Mouse (Mus musculus) T-helper 1 cell (primary cell): ENCODE data around the gene Ggct.

Experiments used
- in situ Hi-C: fragments of 300-600 bp; cut with MboI, MseI; formaldehyde crosslinking; loops from one replicate; pipeline ENCODE4 v1.15.1; 2025; ENCODE audit warnings: high pct_unique_total_duplicates

Gene Ggct

GRCm38 (mm10) chr6:54992734-54993260 lies at the start of gene Ggct:
TSS of gene Ggct (minus strand) at chr6:54992950.
- in situ Hi-C loops = loop anchor here (5.0 kb wide), 1 partner anchor 45 kb away; the partner anchor contains the start of gene Gars

GRCm38 (mm10) chr6:55040031-55040430 lies 47.3 kb upstream of the Ggct start:
- in situ Hi-C loops = no loop called here

GRCm38 (mm10) chr6:55039446-55039783 lies 46.7 kb upstream of the Ggct start:
- in situ Hi-C loops = loop anchor here (5.0 kb wide), 1 partner anchor 47 kb away; the partner anchor contains the start of gene Ggct

- in situ Hi-C loops = loop anchor here (5.0 kb wide), 1 partner anchor 47 kb away; the partner anchor contains the start of gene Ggct
Measured at GRCm38 (mm10) chr6:55038671-55039445, 46.1 kb upstream of the Ggct start.

GRCm38 (mm10) chr6:55037799-55038670 lies 45.3 kb upstream of the Ggct start, which contains the start of gene Gars:
TSS of gene Gars (plus strand) at chr6:55038007.
- in situ Hi-C loops = loop anchor here (5.0 kb wide), 1 partner anchor 46 kb away; the partner anchor contains the start of gene Ggct

- in situ Hi-C loops = loop anchor here (5.0 kb wide), 1 partner anchor 44 kb away; the partner anchor contains the start of gene Ggct
Measured at GRCm38 (mm10) chr6:55036731-55037130, 44.0 kb upstream of the Ggct start.

GRCm38 (mm10) chr6:55027642-55028041 lies 34.9 kb upstream of the Ggct start:
- in situ Hi-C loops = no loop called here

- in situ Hi-C loops = no loop called here
Measured at GRCm38 (mm10) chr6:55021806-55022205, 29.1 kb upstream of the Ggct start.

GRCm38 (mm10) chr6:55018417-55018816 lies 25.7 kb upstream of the Ggct start:
- in situ Hi-C loops = loop anchor here (5.0 kb wide), 1 partner anchor 149 kb away; no protein-coding TSS in a partner anchor

GRCm38 (mm10) chr6:55016710-55017583 lies 24.2 kb upstream of the Ggct start:
- in situ Hi-C loops = loop anchor here (5.0 kb wide), 1 partner anchor 150 kb away; no protein-coding TSS in a partner anchor

GRCm38 (mm10) chr6:55016236-55016635 lies 23.5 kb upstream of the Ggct start:
- in situ Hi-C loops = loop anchor here (5.0 kb wide), 1 partner anchor 151 kb away; no protein-coding TSS in a partner anchor

- in situ Hi-C loops = no loop called here
Measured at GRCm38 (mm10) chr6:55014184-55014583, 21.4 kb upstream of the Ggct start.

GRCm38 (mm10) chr6:55012516-55012915 lies 19.8 kb upstream of the Ggct start:
- in situ Hi-C loops = no loop called here

- in situ Hi-C loops = no loop called here
Measured at GRCm38 (mm10) chr6:55010330-55011091, 17.8 kb upstream of the Ggct start.

- in situ Hi-C loops = no loop called here
Measured at GRCm38 (mm10) chr6:55009391-55010230, 16.9 kb upstream of the Ggct start.

GRCm38 (mm10) chr6:55008401-55008800 lies 15.7 kb upstream of the Ggct start:
- in situ Hi-C loops = no loop called here

GRCm38 (mm10) chr6:55003559-55003958 lies 10.8 kb upstream of the Ggct start:
- in situ Hi-C loops = no loop called here

GRCm38 (mm10) chr6:55002438-55002837 lies 9.7 kb upstream of the Ggct start:
- in situ Hi-C loops = no loop called here

GRCm38 (mm10) chr6:55001320-55001719 lies 8.6 kb upstream of the Ggct start:
- in situ Hi-C loops = no loop called here
